Mouse (Mus musculus): ENCODE results near the gene Gzmk.

DNA sequence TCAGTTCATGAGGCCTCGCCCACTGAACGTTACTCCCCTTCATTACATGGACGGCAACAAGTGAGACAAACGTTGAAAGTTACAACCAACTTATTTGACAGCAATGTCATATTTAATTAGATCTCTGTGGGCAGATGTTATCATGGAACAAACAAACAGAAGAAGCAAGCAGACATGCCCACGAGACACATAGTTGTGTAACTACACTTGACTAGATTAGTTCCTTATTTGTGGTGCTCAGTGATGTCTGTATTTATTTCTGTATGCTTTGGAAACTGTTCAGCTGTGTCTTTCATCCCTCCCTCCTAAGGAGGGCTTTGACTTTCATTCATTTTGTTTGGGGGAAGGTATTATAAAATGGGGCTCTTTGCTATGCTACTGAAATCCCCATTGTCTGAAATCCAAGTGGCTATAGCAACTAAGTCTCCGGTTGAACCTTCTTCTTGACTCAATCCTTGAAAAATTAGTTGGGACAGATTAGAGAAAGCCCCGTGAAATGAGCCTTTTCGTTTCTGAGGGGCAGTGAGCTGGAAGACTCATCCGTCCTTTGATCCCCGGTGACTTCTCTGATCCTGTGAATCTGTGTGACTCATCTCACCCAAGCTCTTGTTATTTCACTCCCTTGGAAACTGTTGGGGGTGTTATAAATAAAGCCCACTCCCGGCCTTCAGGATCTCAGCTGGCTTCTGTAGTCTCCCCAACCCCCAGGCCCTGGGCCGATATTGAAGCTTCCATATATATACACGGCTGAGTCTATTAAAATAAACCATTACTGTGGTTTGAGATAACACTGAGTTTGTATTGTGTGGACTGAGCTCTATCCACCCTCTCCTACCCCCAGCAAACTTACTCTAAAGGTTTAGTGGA lies 28.7 kb downstream of the Gzmk start:
- TF ChIP-seq CTCF (IDR thresholded peaks at IDR 0.05; ENCODE audit: insufficient read depth, low read depth, low read length): no peak
- no peak for TF ChIP-seq POLR2A (IDR thresholded peaks at IDR 0.05; ENCODE audit: insufficient read depth, low read depth, low read length)

All from olfactory bulb, adult 2 months (tissue).